11 mouse cellular contexts compared by ENCODE assay signal in genomic region chr8:83768526-83768925, GRCm38 (mm10). TPM values are rescaled to one million over a fixed set of nuclear protein-coding genes. Genes with fewer than 3 reads are reported as not detected.
DNase-seq lines count a peak whose midpoint lies in the region; ATAC-seq lines count a peak whose summit lies in the region.
"Had no signal": no experiment of that assay in that cellular context is flagged by ENCODE, and none has a peak within 500 bp of the region (broad histone marks: within the 10 kb centered on the region; RNA-seq: fewer than 3 reads in every experiment).

No protein-coding gene starts in this region.

- no peaks in the 10 kb centered on the region for H3K9me3 ChIP-seq in liver, embryonic 16.5 days (replicated peaks; ENCODE audit: control insufficient read depth, low read length)
- no peaks in the 10 kb centered on the region for H3K9me3 ChIP-seq in forebrain, embryonic 11.5 days (ENCODE audit: control insufficient read depth, low read length)
- H3K9me3 ChIP-seq in midbrain, embryonic 10.5 days (replicated peaks), result 0 out of 2 replicates have a peak, but pooled peaks cover 4% of the 10 kb centered on the region

- peak; percentile 43; the same call in 1 of the 2 replicates for ATAC-seq in liver, embryonic 16.5 days (ENCODE audit: low read depth)
- peak; percentile 79 for ATAC-seq in monocyte, adult 5-6 weeks (replicated peaks; ENCODE audit: insufficient number of reproducible peaks, low FRiP score, low TSS enrichment, poor library complexity, severe bottlenecking)
- no peak for ATAC-seq in forebrain, embryonic 11.5 days (replicated peaks; ENCODE audit: low FRiP score)
- ATAC-seq: forebrain, embryonic 15.5 days had no signal

- 16% methylated on average over 5 of the region's 5 CpGs for WGBS in liver, embryonic 16.5 days (ENCODE audit: insufficient replicate concordance)
- WGBS in forebrain, embryonic 11.5 days, result 71% methylated on average over 5 of the region's 5 CpGs
- WGBS in midbrain, embryonic 10.5 days, result 75% methylated on average over 5 of the region's 5 CpGs

- peaks cover 11% of the 10 kb centered on the region for H3K4me1 ChIP-seq in liver, embryonic 16.5 days (ENCODE audit: control insufficient read depth, low read depth, low read length)
- no peaks in the 10 kb centered on the region; the same call in 1 of the 2 replicates for H3K4me1 ChIP-seq in forebrain, embryonic 11.5 days (replicated peaks; ENCODE audit: control insufficient read depth, insufficient read depth, low read length)
- peaks cover 12% of the 10 kb centered on the region for H3K4me1 ChIP-seq in midbrain, embryonic 10.5 days

- H3K4me3 ChIP-seq in liver, embryonic 16.5 days (ENCODE audit: low read depth, low read length), result no peak overlapping the region
- no peak overlapping the region for H3K4me3 ChIP-seq in forebrain, embryonic 11.5 days (ENCODE audit: low read depth, low read length)
- H3K4me3 ChIP-seq in midbrain, embryonic 10.5 days, result no peak overlapping the region
- H3K4me3 ChIP-seq: forebrain, embryonic 15.5 days; hindbrain, embryonic 10.5 days had no signal

- intact Hi-C loops in heart, postnatal 25 days (cut with DNase I), result no loop called here

- no peaks in the 10 kb centered on the region for H3K27me3 ChIP-seq in liver, embryonic 16.5 days (ENCODE audit: control insufficient read depth, insufficient read depth, low read depth, low read length)
- no peaks in the 10 kb centered on the region for H3K27me3 ChIP-seq in forebrain, embryonic 11.5 days (ENCODE audit: control insufficient read depth, insufficient read depth, low read length)
- H3K27me3 ChIP-seq in midbrain, embryonic 10.5 days (ENCODE audit: low read depth, poor library complexity, severe bottlenecking), result peaks cover 19% of the 10 kb centered on the region
- H3K27me3 ChIP-seq: forebrain, embryonic 15.5 days had no signal

- H3K27ac ChIP-seq in liver, embryonic 16.5 days (ENCODE audit: low read length), result no peak overlapping the region
- H3K27ac ChIP-seq in forebrain, embryonic 11.5 days (ENCODE audit: low read depth, low read length), result no peak overlapping the region
- H3K27ac ChIP-seq in midbrain, embryonic 10.5 days (replicated peaks), result no peak overlapping the region
- H3K27ac ChIP-seq: forebrain, embryonic 15.5 days; hindbrain, embryonic 10.5 days had no signal

- DNase-seq in heart, adult 11 months, result peak; percentile 96
- no peak for DNase-seq in heart, postnatal 25 days (ENCODE audit: low spot score)
- peak; percentile 53 for DNase-seq in c-Kit-positive CD71-positive TER-119-negative erythroid progenitor cells, embryonic 14.5 days (ENCODE audit: low read depth)
- no peak for DNase-seq in forebrain, embryonic 11.5 days (ENCODE audit: low spot score)
- no peak for DNase-seq in midbrain, embryonic 10.5 days (ENCODE audit: low spot score)
- DNase-seq in gastrocnemius, postnatal 25 days, result no peak
- DNase-seq: right cerebral cortex, postnatal 25 days had no signal

- H3K4me2 ChIP-seq in liver, embryonic 16.5 days (ENCODE audit: low read depth, low read length), result no peak overlapping the region
- no peak overlapping the region for H3K4me2 ChIP-seq in forebrain, embryonic 11.5 days (ENCODE audit: low read depth, low read length, severe bottlenecking)
- H3K4me2 ChIP-seq: forebrain, embryonic 15.5 days had no signal

- H3K9ac ChIP-seq in liver, embryonic 16.5 days (ENCODE audit: low read depth, low read length), result no peak overlapping the region
- no peak overlapping the region for H3K9ac ChIP-seq in forebrain, embryonic 11.5 days (ENCODE audit: low read length)
- H3K9ac ChIP-seq: forebrain, embryonic 15.5 days had no signal

- no peaks in the 10 kb centered on the region for H3K36me3 ChIP-seq in liver, embryonic 16.5 days (ENCODE audit: control insufficient read depth, insufficient read depth)
- no peaks in the 10 kb centered on the region for H3K36me3 ChIP-seq in forebrain, embryonic 11.5 days (ENCODE audit: control insufficient read depth, insufficient read depth, low read length)
- H3K36me3 ChIP-seq in midbrain, embryonic 10.5 days, result no peaks in the 10 kb centered on the region
- H3K36me3 ChIP-seq: forebrain, embryonic 15.5 days; hindbrain, embryonic 10.5 days had no signal

RNA-seq across cellular contexts. Expression of gene Adgre5, which starts 27.4 kb away (rescaled TPM):
- total RNA-seq in heart, postnatal 25 days (2021), result 10 to 100 TPM; 39.4 to 56.9 TPM
- polyA plus RNA-seq in liver, embryonic 16.5 days (2015; fragmentation: Nextera tagmentation; extraction: Ambion mirVana), result 16.2 and 18.3 TPM in 2 replicates
- total RNA-seq in monocyte, adult 5-6 weeks (2017), result 1,127 to 1,315 TPM (median 1,167 TPM) in 3 replicates
- polyA plus RNA-seq in forebrain, embryonic 11.5 days (2014; fragmentation: Nextera tagmentation; extraction: Ambion mirVana), result 12.2 and 12.6 TPM in 2 replicates
- 8.0 and 13.4 TPM in 2 replicates for polyA plus RNA-seq in midbrain, embryonic 10.5 days (2016; fragmentation: Nextera tagmentation; extraction: Ambion mirVana)
- total RNA-seq in gastrocnemius, postnatal 25 days (2021), result 10 to 100 TPM; 21.7 to 26.2 TPM

RNA-seq across cellular contexts. Expression of gene Ddx39, which starts 53.5 kb away (rescaled TPM):
- total RNA-seq in heart, postnatal 25 days (2021), result 10 to 100 TPM; 20.0 to 21.6 TPM
- 149 and 167 TPM in 2 replicates for polyA plus RNA-seq in liver, embryonic 16.5 days (2015; fragmentation: Nextera tagmentation; extraction: Ambion mirVana)
- total RNA-seq in monocyte, adult 5-6 weeks (2017), result 51.8 to 77.1 TPM (median 60.3 TPM) in 3 replicates
- 251 and 267 TPM in 2 replicates for polyA plus RNA-seq in forebrain, embryonic 11.5 days (2014; fragmentation: Nextera tagmentation; extraction: Ambion mirVana)
- polyA plus RNA-seq in midbrain, embryonic 10.5 days (2016; fragmentation: Nextera tagmentation; extraction: Ambion mirVana), result 314 and 357 TPM in 2 replicates
- total RNA-seq in gastrocnemius, postnatal 25 days (2021), result 10 to 100 TPM; 11.2 to 13.2 TPM

Comparison
In these comparisons a context has a peak if more than half of its experiments do, and no peak if none do; other contexts are left out.
1. DNase-seq: peak in heart, adult 11 months (single experiment) and c-Kit-positive CD71-positive TER-119-negative erythroid progenitor cells, embryonic 14.5 days (single experiment); none in heart, postnatal 25 days (single experiment), forebrain, embryonic 11.5 days (single experiment), midbrain, embryonic 10.5 days (single experiment) and gastrocnemius, postnatal 25 days (single experiment).
2. RNA of gene Adgre5, which starts 27.4 kb away (total RNA-seq): 1,127 to 1,315 TPM in monocyte, adult 5-6 weeks; 39.4 to 56.9 TPM in heart, postnatal 25 days and 21.7 to 26.2 TPM in gastrocnemius, postnatal 25 days; every median in the first group is over 10 times any median in the second.